Mouse (Mus musculus): ENCODE data around the gene Fancc.

DNA sequence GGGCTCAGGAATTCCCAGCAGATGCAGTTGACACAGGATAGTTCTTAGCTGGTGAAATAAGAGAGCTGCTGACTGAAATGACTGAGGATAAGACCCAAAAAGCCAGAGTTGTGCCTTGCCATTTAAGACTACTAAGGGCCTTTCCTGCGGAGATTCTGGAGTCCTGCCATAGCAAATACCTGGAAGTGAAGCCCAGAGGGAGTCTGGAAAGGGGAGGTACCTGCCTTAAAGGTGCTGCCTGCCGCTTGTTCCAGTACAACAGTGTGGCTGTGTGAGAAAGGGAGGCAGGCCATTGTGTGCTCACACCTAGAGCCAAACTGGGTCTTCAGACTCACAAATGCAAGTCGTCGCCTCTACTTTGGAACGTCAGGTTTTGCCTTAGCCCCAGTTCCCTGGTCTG lies 226.9 kb downstream of the Fancc start:
- no peak for TF ChIP-seq GATA1 (IDR thresholded peaks at IDR 0.05; ENCODE audit: borderline replicate concordance, low read length)
- TF ChIP-seq FLI1 (IDR thresholded peaks at IDR 0.05; ENCODE audit: low read length), result no peak
